Mouse (Mus musculus) limb, embryonic 10.5 days (tissue): ENCODE measurements around the gene Mocs3. TPM values are rescaled to one million over a fixed set of nuclear protein-coding genes. Genes with fewer than 3 reads are reported as not detected.

Source experiments
- DNase-seq: peaks from one replicate; pipeline ENCODE4 v3.0.0-alpha.2; 2017; ENCODE audit warnings: low spot score
- H3K27ac ChIP-seq: fragments of 300-500 bp; sonication (generic); 2 replicates; pipeline ENCODE4 v1.5.1; 2016; ENCODE audit warnings: mild to moderate bottlenecking
- H3K27me3 ChIP-seq: fragments of 300-500 bp; sonication (generic); 2 replicates; pipeline ENCODE4 v1.6.1; 2016; ENCODE audit warnings: low read depth, mild to moderate bottlenecking; ENCODE audit not compliant: poor library complexity, severe bottlenecking
- H3K36me3 ChIP-seq: fragments of 300-500 bp; sonication (generic); 2 replicates; pipeline ENCODE4 v1.6.1; 2016; ENCODE audit warnings: mild to moderate bottlenecking, moderate library complexity
- H3K4me1 ChIP-seq: fragments of 300-500 bp; sonication (generic); 2 replicates; pipeline ENCODE4 v1.6.1; 2016
- H3K4me3 ChIP-seq: fragments of 300-500 bp; sonication (generic); 2 replicates; pipeline ENCODE4 v1.5.1; 2016; ENCODE audit warnings: mild to moderate bottlenecking, moderate library complexity
- H3K9me3 ChIP-seq: fragments of 300-500 bp; sonication (generic); replicated peaks from 2 replicates; pipeline ENCODE4 v1.6.1; 2016; ENCODE audit warnings: mild to moderate bottlenecking
- WGBS: fragments of 180-500 bp; shearing (Covaris S2); methylation state at CpG from one replicate; pipeline ENCODE4 v1.1.7; 2016; 5-methylcytosine and 5-hydroxymethylcytosine counted together
- polyA plus RNA-seq: library from polyadenylated mRNA; unstranded; fragments of >200 nt; fragmentation: Nextera tagmentation; extraction: Ambion mirVana; gene quantifications from 2 replicates; pipeline ENCODE4 v1.2.1, GENCODE M21; 2016

The Mocs3 gene
- polyA plus RNA-seq, result 6.3 and 7.4 TPM in 2 replicates

GRCm38 (mm10) chr2:168230026-168230728 is at the start of gene Mocs3, which contains the start of the genes Gm20716 and Dpm1:
TSS of gene Mocs3 (plus strand) at chr2:168230622.
TSS of gene Gm20716 (minus strand) at chr2:168230364.
TSS of gene Dpm1 (minus strand) at chr2:168230591.
- Histone ChIP-seq H3K27ac (peak within 1 kb of the TSS; percentile 97), H3K36me3 (peaks cover 60% of the 10 kb centered on the region), H3K9me3 (no peaks in the 10 kb centered on the region), H3K4me3 (peak within 1 kb of the TSS; percentile 100), H3K27me3 (no peaks in the 10 kb centered on the region), H3K4me1 (peaks cover 33% of the 10 kb centered on the region)
- DNase-seq, result peak; percentile 94
- WGBS, result under 1% methylated on average over 73 of the region's 73 CpGs

- Histone ChIP-seq H3K36me3 (peaks cover 95% of the 10 kb centered on the region), H3K4me1 (peaks cover 6% of the 10 kb centered on the region; the same call in 1 of the 2 replicates), H3K27ac (no peak overlapping the region)
These were observed 38.6 kb upstream of the Mocs3 start for GRCm38 (mm10) chr2:168191856-168192255.

GRCm38 (mm10) chr2:168193685-168194084 is 36.7 kb upstream of the Mocs3 start:
- no peaks in the 10 kb centered on the region for H3K9me3 ChIP-seq
- no peak overlapping the region for H3K27ac ChIP-seq
- DNase-seq, result no peak
- peaks cover 95% of the 10 kb centered on the region for H3K36me3 ChIP-seq
- 80% methylated on average over 2 of the region's 2 CpGs for WGBS
- peaks cover 6% of the 10 kb centered on the region; the same call in 1 of the 2 replicates for H3K4me1 ChIP-seq
- H3K4me3 ChIP-seq, result no peak overlapping the region
- no peaks in the 10 kb centered on the region for H3K27me3 ChIP-seq

More at GRCm38 (mm10) chr2:168191856-168192255, 38.6 kb upstream of the Mocs3 start:
- H3K9me3 ChIP-seq, result no peaks in the 10 kb centered on the region
- no peaks in the 10 kb centered on the region for H3K27me3 ChIP-seq
- 95% methylated on average over 2 of the region's 2 CpGs for WGBS
- no peak for DNase-seq
- H3K4me3 ChIP-seq, result no peak overlapping the region

DNA sequence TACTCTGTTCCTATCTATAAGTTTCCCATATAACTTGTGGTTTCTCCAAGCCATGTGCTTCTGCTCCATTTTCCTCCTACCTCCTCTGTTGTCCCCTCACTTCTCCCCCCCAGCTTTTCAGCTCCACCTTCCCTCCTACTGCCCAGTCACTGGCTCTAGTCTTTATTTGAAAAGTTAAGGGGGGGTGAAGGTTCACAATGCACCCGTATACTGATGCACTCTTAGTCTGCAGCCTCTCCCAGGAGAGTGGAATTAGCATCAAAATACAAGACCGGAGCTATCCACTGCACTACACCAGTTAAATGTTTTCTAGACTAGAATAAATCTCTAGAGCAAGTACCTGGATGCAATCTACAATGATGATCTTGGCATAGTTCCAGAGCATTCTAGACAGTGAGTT is 34.7 kb upstream of the Mocs3 start:
- WGBS, result 83% methylated on average over 2 of the region's 2 CpGs
- Histone ChIP-seq H3K36me3 (peaks cover 98% of the 10 kb centered on the region), H3K4me3 (no peak overlapping the region), H3K4me1 (peaks cover 13% of the 10 kb centered on the region), H3K27ac (no peak overlapping the region), H3K9me3 (no peaks in the 10 kb centered on the region), H3K27me3 (no peaks in the 10 kb centered on the region)
- DNase-seq, result no peak

DNA sequence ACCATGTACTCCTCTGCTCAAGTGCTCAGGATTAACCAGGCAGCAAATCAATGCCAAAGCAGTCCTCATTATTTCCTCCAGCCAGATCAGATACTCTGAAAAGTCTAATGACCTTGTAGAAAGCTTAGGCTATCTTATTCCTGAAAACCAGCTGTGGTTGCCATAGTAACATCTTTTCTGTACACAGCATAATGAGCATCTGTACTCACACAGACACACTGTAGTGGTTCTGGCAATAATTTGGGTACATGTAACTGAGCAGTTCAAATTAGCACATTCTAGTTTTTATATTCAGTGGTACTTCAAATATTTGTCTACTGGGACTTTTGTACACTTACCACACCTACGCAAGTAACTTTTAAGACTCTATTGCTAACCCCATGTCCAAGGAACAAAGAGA is 32.0 kb upstream of the Mocs3 start:
- DNase-seq, result no peak
- H3K36me3 ChIP-seq, result peaks cover 95% of the 10 kb centered on the region
- H3K4me3 ChIP-seq, result no peak overlapping the region
- WGBS, result 98% methylated on average over 1 of the region's 1 CpGs
- no peaks in the 10 kb centered on the region for H3K9me3 ChIP-seq
- no peaks in the 10 kb centered on the region for H3K27me3 ChIP-seq
- H3K4me1 ChIP-seq, result peaks cover 14% of the 10 kb centered on the region
- no peak overlapping the region for H3K27ac ChIP-seq

DNA sequence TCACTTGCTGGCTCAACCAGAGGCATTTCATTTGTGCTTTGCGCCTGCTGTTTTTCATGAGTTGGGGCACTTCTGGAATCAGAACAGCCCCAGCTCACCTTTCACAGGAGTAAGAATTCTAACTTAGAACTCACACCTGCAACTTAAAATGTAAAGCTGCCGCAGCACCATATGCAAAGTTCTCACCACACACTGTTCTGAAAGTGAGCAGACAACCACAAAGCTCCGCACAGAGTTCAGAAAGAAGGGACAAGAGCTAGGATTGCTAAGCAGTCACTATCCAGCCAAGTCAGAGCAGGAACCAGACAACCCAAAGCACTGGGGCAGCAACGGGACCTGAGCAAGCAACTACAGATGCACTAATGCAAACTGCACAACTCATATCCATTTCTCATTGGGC is 30.9 kb upstream of the Mocs3 start:
- DNase-seq, result no peak
- whole genome bisulfite sequencing, result 92% methylated on average over 4 of the region's 4 CpGs
- Histone ChIP-seq H3K27ac (no peak overlapping the region), H3K36me3 (peaks cover 95% of the 10 kb centered on the region), H3K4me3 (no peak overlapping the region), H3K4me1 (peaks cover 17% of the 10 kb centered on the region), H3K9me3 (no peaks in the 10 kb centered on the region), H3K27me3 (no peaks in the 10 kb centered on the region)

GRCm38 (mm10) chr2:168200014-168200691 is 30.3 kb upstream of the Mocs3 start:
- WGBS, result 83% methylated on average over 4 of the region's 5 CpGs
- no peak for DNase-seq
- no peaks in the 10 kb centered on the region for H3K9me3 ChIP-seq
- H3K27ac ChIP-seq, result no peak overlapping the region
- no peak overlapping the region for H3K4me3 ChIP-seq
- peaks cover 95% of the 10 kb centered on the region for H3K36me3 ChIP-seq
- no peaks in the 10 kb centered on the region for H3K27me3 ChIP-seq
- peaks cover 23% of the 10 kb centered on the region for H3K4me1 ChIP-seq

GRCm38 (mm10) chr2:168204476-168204999 is 25.9 kb upstream of the Mocs3 start:
- H3K9me3 ChIP-seq, result no peaks in the 10 kb centered on the region
- H3K27me3 ChIP-seq, result no peaks in the 10 kb centered on the region
- peak overlapping the region; percentile 99 for H3K4me3 ChIP-seq
- DNase-seq, result no peak
- H3K36me3 ChIP-seq, result peaks cover 73% of the 10 kb centered on the region
- 93% methylated on average over 8 of the region's 8 CpGs for WGBS
- H3K4me1 ChIP-seq, result peaks cover 27% of the 10 kb centered on the region
- no peak overlapping the region for H3K27ac ChIP-seq

- H3K27me3 ChIP-seq, result no peaks in the 10 kb centered on the region
- peak overlapping the region; percentile 99 for H3K4me3 ChIP-seq
- DNase-seq, result peak; percentile 88
- H3K4me1 ChIP-seq, result peaks cover 25% of the 10 kb centered on the region
- H3K36me3 ChIP-seq, result peaks cover 75% of the 10 kb centered on the region
- WGBS, result 9% methylated on average over 6 of the region's 6 CpGs
- H3K9me3 ChIP-seq, result no peaks in the 10 kb centered on the region
- H3K27ac ChIP-seq, result peak overlapping the region; percentile 100
These were observed 25.2 kb upstream of the Mocs3 start for GRCm38 (mm10) chr2:168205265-168205664.

GRCm38 (mm10) chr2:168205681-168206631 is 24.5 kb upstream of the Mocs3 start:
- Histone ChIP-seq H3K36me3 (peaks cover 75% of the 10 kb centered on the region), H3K27me3 (no peaks in the 10 kb centered on the region), H3K27ac (peak overlapping the region; percentile 100), H3K4me1 (peaks cover 22% of the 10 kb centered on the region), H3K9me3 (no peaks in the 10 kb centered on the region), H3K4me3 (peak overlapping the region; percentile 99)
- WGBS, result under 1% methylated on average over 47 of the region's 49 CpGs
- peak; percentile 69 for DNase-seq

- DNase-seq, result peak; percentile 98
- H3K9me3 ChIP-seq, result no peaks in the 10 kb centered on the region
- 4% methylated on average over 81 of the region's 89 CpGs for WGBS
- peaks cover 20% of the 10 kb centered on the region for H3K4me1 ChIP-seq
- peaks cover 77% of the 10 kb centered on the region for H3K36me3 ChIP-seq
- H3K27me3 ChIP-seq, result no peaks in the 10 kb centered on the region
- H3K27ac ChIP-seq, result peak within 1 kb of the TSS; percentile 100
- peak within 1 kb of the TSS; percentile 99 for H3K4me3 ChIP-seq
These were observed 23.4 kb upstream of the Mocs3 start, which contains the start of gene Adnp for GRCm38 (mm10) chr2:168206725-168207644. TSS of gene Adnp (minus strand) at chr2:168207112.
